Mouse (Mus musculus) heart, postnatal 4 days (tissue): ENCODE measurements at regions not wholly inside any gene's neighbourhood (a gene's known extent, or its start where the extent isn't known, plus 50 kb on each side); places are given as distances from the start of the nearest gene placed in this dataset.

Experiments used
- DNase-seq: peaks from one replicate; pipeline ENCODE4 v3.0.0; 2021

- no peak for DNase-seq
These were observed 55.3 kb downstream of the Tril start for GRCm38 (mm10) chr6:53765302-53765701.

GRCm38 (mm10) chr6:53762586-53762985 is 58.0 kb downstream of the Tril start:
- no peak for DNase-seq

- peak; percentile 42 for DNase-seq
These were observed 60.0 kb downstream of the Tril start for GRCm38 (mm10) chr6:53760651-53761058.

- DNase-seq: no peak
These were observed 60.8 kb downstream of the Tril start for GRCm38 (mm10) chr6:53759686-53760306.

- no peak for DNase-seq
These were observed 66.3 kb downstream of the Tril start for GRCm38 (mm10) chr6:53754366-53754765.

GRCm38 (mm10) chr6:53750539-53750938 is 70.1 kb downstream of the Tril start:
- DNase-seq: no peak
